Mouse (Mus musculus): ENCODE data around the gene Prrg2. TPM values are rescaled to one million over a fixed set of nuclear protein-coding genes. Genes with fewer than 3 reads are reported as not detected.
"Not testable (repeated sequence)": the region's sequence is repeated elsewhere in the genome, so short reads cannot be mapped to it uniquely, and the experiment has no call there.

Gene Prrg2
- 15.2 and 17.9 TPM in 2 replicates for polyA plus RNA-seq (2016; fragmentation: Nextera tagmentation; extraction: Ambion mirVana)

GRCm38 (mm10) chr7:45062239-45062835 is at the start of gene Prrg2, which contains the start of gene Nosip:
Gene Prrg2 (minus strand): TSS chr7:45062677.
Gene Nosip (plus strand): TSS chr7:45062429.
- under 1% methylated on average over 31 of the region's 31 CpGs for WGBS
- Histone ChIP-seq H3K27ac (peak within 1 kb of the TSS; percentile 44; the same call in 1 of the 2 replicates), H3K27me3 (replicated peaks) (no peaks in the 10 kb centered on the region), H3K9me3 (no peaks in the 10 kb centered on the region), H3K9ac (peak within 1 kb of the TSS; percentile 54), H3K4me2 (replicated peaks) (peak within 1 kb of the TSS; percentile 72), H3K4me1 (peaks cover 30% of the 10 kb centered on the region), H3K4me3 (peak within 1 kb of the TSS; percentile 53), H3K36me3 (no peaks in the 10 kb centered on the region)
- peak; percentile 91 for ATAC-seq (ENCODE audit: low FRiP score, low read depth)

GRCm38 (mm10) chr7:45111940-45112339 is 49.5 kb upstream of the Prrg2 start:
- Histone ChIP-seq H3K9me3 (no peaks in the 10 kb centered on the region), H3K27ac (no peak overlapping the region), H3K4me1 (no peaks in the 10 kb centered on the region), H3K36me3 (no peaks in the 10 kb centered on the region), H3K27me3 (replicated peaks) (no peaks in the 10 kb centered on the region), H3K4me3 (no peak overlapping the region), H3K4me2 (replicated peaks) (no peak overlapping the region), H3K9ac (no peak overlapping the region)
- ATAC-seq (ENCODE audit: low FRiP score, low read depth), result no peak
- WGBS, result 71% methylated on average over 2 of the region's 2 CpGs

GRCm38 (mm10) chr7:45110089-45110488 is 47.6 kb upstream of the Prrg2 start:
- WGBS, result 95% methylated on average over 4 of the region's 4 CpGs
- not testable (repeated sequence) for ATAC-seq (ENCODE audit: low FRiP score, low read depth); H3K4me1 ChIP-seq; H3K4me2 ChIP-seq (replicated peaks); H3K27me3 ChIP-seq (replicated peaks); H3K9ac ChIP-seq; H3K9me3 ChIP-seq; H3K27ac ChIP-seq; H3K36me3 ChIP-seq; H3K4me3 ChIP-seq

- Histone ChIP-seq H3K27me3 (replicated peaks) (no peaks in the 10 kb centered on the region), H3K9ac (no peak overlapping the region), H3K4me2 (replicated peaks) (no peak overlapping the region), H3K9me3 (no peaks in the 10 kb centered on the region), H3K36me3 (no peaks in the 10 kb centered on the region), H3K4me1 (peaks cover 7% of the 10 kb centered on the region; the same call in 1 of the 2 replicates), H3K4me3 (no peak overlapping the region), H3K27ac (no peak overlapping the region)
- WGBS, result 54% methylated on average over 5 of the region's 5 CpGs
- no peak for ATAC-seq (ENCODE audit: low FRiP score, low read depth)
These were observed 44.7 kb upstream of the Prrg2 start for GRCm38 (mm10) chr7:45107052-45107645.

- H3K4me2 ChIP-seq (replicated peaks), result 0 out of 2 replicates have a peak overlapping the region, but pooled peaks have one; percentile 17
- H3K27ac ChIP-seq, result no peak overlapping the region
- no peak overlapping the region for H3K4me3 ChIP-seq
- H3K27me3 ChIP-seq (replicated peaks), result no peaks in the 10 kb centered on the region
- peaks cover 7% of the 10 kb centered on the region; the same call in 1 of the 2 replicates for H3K4me1 ChIP-seq
- no peak for ATAC-seq (ENCODE audit: low FRiP score, low read depth)
- 25% methylated on average over 6 of the region's 6 CpGs for WGBS
- no peaks in the 10 kb centered on the region for H3K36me3 ChIP-seq
- no peak overlapping the region for H3K9ac ChIP-seq
- H3K9me3 ChIP-seq, result no peaks in the 10 kb centered on the region
These were observed 44.0 kb upstream of the Prrg2 start for GRCm38 (mm10) chr7:45106441-45106840.

GRCm38 (mm10) chr7:45105491-45105890 is 43.0 kb upstream of the Prrg2 start:
- peaks cover 7% of the 10 kb centered on the region; the same call in 1 of the 2 replicates for H3K4me1 ChIP-seq
- H3K27ac ChIP-seq, result no peak overlapping the region
- no peaks in the 10 kb centered on the region for H3K27me3 ChIP-seq (replicated peaks)
- H3K4me3 ChIP-seq, result no peak overlapping the region
- no peaks in the 10 kb centered on the region for H3K9me3 ChIP-seq
- H3K4me2 ChIP-seq (replicated peaks), result no peak overlapping the region
- ATAC-seq (ENCODE audit: low FRiP score, low read depth), result no peak
- H3K36me3 ChIP-seq, result no peaks in the 10 kb centered on the region
- no peak overlapping the region for H3K9ac ChIP-seq
- WGBS, result 76% methylated on average over 8 of the region's 8 CpGs

GRCm38 (mm10) chr7:45104941-45105340 is 42.5 kb upstream of the Prrg2 start:
- no peaks in the 10 kb centered on the region for H3K9me3 ChIP-seq
- no peak overlapping the region for H3K27ac ChIP-seq
- no peak overlapping the region for H3K4me3 ChIP-seq
- 91% methylated on average over 5 of the region's 5 CpGs for WGBS
- H3K4me2 ChIP-seq (replicated peaks), result no peak overlapping the region
- H3K36me3 ChIP-seq, result no peaks in the 10 kb centered on the region
- H3K9ac ChIP-seq, result no peak overlapping the region
- H3K27me3 ChIP-seq (replicated peaks), result no peaks in the 10 kb centered on the region
- peaks cover 7% of the 10 kb centered on the region; the same call in 1 of the 2 replicates for H3K4me1 ChIP-seq
- no peak for ATAC-seq (ENCODE audit: low FRiP score, low read depth)

GRCm38 (mm10) chr7:45103652-45104180 is 41.2 kb upstream of the Prrg2 start, which contains the start of gene Fcgrt:
Gene Fcgrt (minus strand): TSS chr7:45103851.
- no peak for ATAC-seq (ENCODE audit: low FRiP score, low read depth)
- H3K36me3 ChIP-seq, result no peaks in the 10 kb centered on the region
- H3K27ac ChIP-seq, result no peak within 1 kb of the TSS
- no peak within 1 kb of the TSS; the same call in 1 of the 2 replicates for H3K4me2 ChIP-seq (replicated peaks)
- H3K9ac ChIP-seq, result no peak within 1 kb of the TSS
- no peaks in the 10 kb centered on the region for H3K9me3 ChIP-seq
- peaks cover 7% of the 10 kb centered on the region; the same call in 1 of the 2 replicates for H3K4me1 ChIP-seq
- no peak within 1 kb of the TSS; the same call in 1 of the 2 replicates for H3K4me3 ChIP-seq
- H3K27me3 ChIP-seq (replicated peaks), result no peaks in the 10 kb centered on the region
- WGBS, result 77% methylated on average over 7 of the region's 7 CpGs

GRCm38 (mm10) chr7:45102940-45103585 is 40.6 kb upstream of the Prrg2 start:
- no peaks in the 10 kb centered on the region for H3K27me3 ChIP-seq (replicated peaks)
- H3K9ac ChIP-seq, result no peak overlapping the region
- no peak for ATAC-seq (ENCODE audit: low FRiP score, low read depth)
- no peaks in the 10 kb centered on the region for H3K36me3 ChIP-seq
- peaks cover 7% of the 10 kb centered on the region; the same call in 1 of the 2 replicates for H3K4me1 ChIP-seq
- WGBS, result 84% methylated on average over 9 of the region's 9 CpGs
- no peak overlapping the region for H3K27ac ChIP-seq
- no peak overlapping the region; the same call in 1 of the 2 replicates for H3K4me3 ChIP-seq
- H3K9me3 ChIP-seq, result no peaks in the 10 kb centered on the region
- no peak overlapping the region; the same call in 1 of the 2 replicates for H3K4me2 ChIP-seq (replicated peaks)

- Histone ChIP-seq H3K27me3 (replicated peaks) (no peaks in the 10 kb centered on the region), H3K27ac (no peak overlapping the region), H3K4me3 (no peak overlapping the region; the same call in 1 of the 2 replicates), H3K9ac (no peak overlapping the region), H3K9me3 (no peaks in the 10 kb centered on the region), H3K4me1 (peaks cover 7% of the 10 kb centered on the region; the same call in 1 of the 2 replicates), H3K36me3 (no peaks in the 10 kb centered on the region), H3K4me2 (replicated peaks) (no peak overlapping the region)
- ATAC-seq (ENCODE audit: low FRiP score, low read depth), result no peak
- WGBS, result 87% methylated on average over 11 of the region's 11 CpGs
These were observed 40.0 kb upstream of the Prrg2 start for GRCm38 (mm10) chr7:45102441-45102840.

GRCm38 (mm10) chr7:45100046-45100445 is 37.6 kb upstream of the Prrg2 start:
- H3K36me3 ChIP-seq, result no peaks in the 10 kb centered on the region
- no peaks in the 10 kb centered on the region for H3K9me3 ChIP-seq
- H3K4me2 ChIP-seq (replicated peaks), result no peak overlapping the region
- no peak for ATAC-seq (ENCODE audit: low FRiP score, low read depth)
- no peak overlapping the region for H3K9ac ChIP-seq
- H3K4me3 ChIP-seq, result no peak overlapping the region
- H3K27me3 ChIP-seq (replicated peaks), result no peaks in the 10 kb centered on the region
- 93% methylated on average over 6 of the region's 6 CpGs for WGBS
- H3K27ac ChIP-seq, result no peak overlapping the region
- no peaks in the 10 kb centered on the region for H3K4me1 ChIP-seq
